Mouse (Mus musculus) intestine, embryonic 14.5 days (tissue): ENCODE measurements around the gene 4930516K23Rik. TPM values are rescaled to one million over a fixed set of nuclear protein-coding genes. Genes with fewer than 3 reads are reported as not detected.

ENCODE experiments used
- ATAC-seq: fragments of 200-750 bp; cut with Nextera tagmentation; replicated peaks from 2 replicates; pipeline ENCODE4 v1.8.0; 2017; ENCODE audit warnings: low read depth, moderate number of reproducible peaks, moderate TSS enrichment, moderate library complexity; ENCODE audit not compliant: low FRiP score, low TSS enrichment
- DNase-seq: peaks from one replicate; pipeline ENCODE4 v3.0.0-alpha.2; 2018; ENCODE audit warnings: low spot score
- H3K27ac ChIP-seq: fragments of 300-500 bp; sonication (generic); 2 replicates; pipeline ENCODE4 v1.5.1; 2014; ENCODE audit warnings: low read depth, mild to moderate bottlenecking, control low read depth
- H3K27me3 ChIP-seq: fragments of 300-500 bp; sonication (generic); replicated peaks from 2 replicates; pipeline ENCODE4 v1.6.1; 2014; ENCODE audit warnings: low read length, control low read depth; ENCODE audit not compliant: control insufficient read depth, insufficient read depth
- H3K36me3 ChIP-seq: fragments of 300-500 bp; sonication (generic); 2 replicates; pipeline ENCODE4 v1.6.1; 2014; ENCODE audit warnings: low read length, control low read depth; ENCODE audit not compliant: control insufficient read depth, insufficient read depth
- H3K4me1 ChIP-seq: fragments of 300-500 bp; sonication (generic); replicated peaks from 2 replicates; pipeline ENCODE4 v1.6.1; 2014; ENCODE audit warnings: low read length, control low read depth, mixed read lengths; ENCODE audit not compliant: control insufficient read depth, insufficient read depth
- H3K4me2 ChIP-seq: fragments of 300-500 bp; sonication (generic); 2 replicates; pipeline ENCODE4 v1.6.1; 2014; ENCODE audit warnings: low read length
- H3K4me3 ChIP-seq: fragments of 300-500 bp; sonication (generic); 2 replicates; pipeline ENCODE4 v1.5.1; 2014; ENCODE audit warnings: low read depth, low read length, control low read depth, mixed read lengths
- H3K9ac ChIP-seq: fragments of 300-500 bp; sonication (generic); 2 replicates; pipeline ENCODE4 v1.6.1; 2014; ENCODE audit warnings: mild to moderate bottlenecking, low read length
- H3K9me3 ChIP-seq: fragments of 300-500 bp; sonication (generic); 2 replicates; pipeline ENCODE4 v1.6.1; 2016; ENCODE audit warnings: low read length, control low read depth; ENCODE audit not compliant: control insufficient read depth
- WGBS: fragments of 180-500 bp; shearing (Covaris S2); extraction: QIAGEN DNeasy Blood & Tissue Kit; methylation state at CpG from one replicate; pipeline ENCODE4 v1.1.7; 2014; 5-methylcytosine and 5-hydroxymethylcytosine counted together
- polyA plus RNA-seq: library from polyadenylated mRNA; unstranded; fragments of >200 nt; fragmentation: Nextera tagmentation; extraction: Ambion mirVana; gene quantifications from 2 replicates; pipeline ENCODE4 v1.2.1, GENCODE M21; 2014

Gene 4930516K23Rik
- polyA plus RNA-seq: not detected in 2 replicates

- Histone ChIP-seq H3K9ac (no peak within 1 kb of the TSS), H3K27me3 (no peaks in the 10 kb centered on the region), H3K27ac (no peak within 1 kb of the TSS), H3K4me1 (no peaks in the 10 kb centered on the region), H3K4me3 (no peak within 1 kb of the TSS), H3K36me3 (no peaks in the 10 kb centered on the region), H3K9me3 (no peaks in the 10 kb centered on the region), H3K4me2 (no peak within 1 kb of the TSS)
- WGBS: 58% methylated on average over 2 of the region's 2 CpGs
- DNase-seq: no peak
- ATAC-seq: no peak
Observed at GRCm38 (mm10) chr7:104061345-104061744, at the start of gene 4930516K23Rik. Gene 4930516K23Rik, minus strand, starts transcription at chr7:104061445.

DNA sequence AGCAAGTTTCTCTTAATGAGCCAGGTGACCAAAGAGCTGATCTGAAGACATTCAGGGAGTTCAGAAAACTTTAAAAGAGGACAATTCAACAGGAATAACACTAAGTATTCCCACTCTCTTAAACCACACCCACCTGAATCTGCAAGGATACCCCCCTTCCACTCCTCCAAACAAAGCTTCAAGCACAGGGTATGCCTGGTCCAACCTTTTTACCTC, 43.4 kb upstream of the 4930516K23Rik start, which contains the start of gene Olfr646:
Olfr646 (plus strand) TSS at position 117 of the 216 bp plus-strand sequence.
- H3K9ac ChIP-seq: no peak within 1 kb of the TSS
- H3K4me1 ChIP-seq: no peaks in the 10 kb centered on the region
- no peaks in the 10 kb centered on the region for H3K9me3 ChIP-seq
- DNase-seq (no peak), ATAC-seq (no peak)
- H3K4me3 ChIP-seq: no peak within 1 kb of the TSS
- no peaks in the 10 kb centered on the region for H3K36me3 ChIP-seq
- H3K27me3 ChIP-seq: no peaks in the 10 kb centered on the region
- no peak within 1 kb of the TSS for H3K4me2 ChIP-seq
- H3K27ac ChIP-seq: no peak within 1 kb of the TSS

GRCm38 (mm10) chr7:104103913-104104756, 42.9 kb upstream of the 4930516K23Rik start:
- Histone ChIP-seq H3K4me2 (no peak overlapping the region), H3K36me3 (no peaks in the 10 kb centered on the region), H3K27ac (no peak overlapping the region), H3K9ac (no peak overlapping the region), H3K9me3 (no peaks in the 10 kb centered on the region), H3K4me3 (no peak overlapping the region), H3K4me1 (no peaks in the 10 kb centered on the region), H3K27me3 (no peaks in the 10 kb centered on the region)
- 42% methylated on average over 4 of the region's 4 CpGs for WGBS
- DNase-seq: no peak
- ATAC-seq: no peak

GRCm38 (mm10) chr7:104085365-104085764, 24.1 kb upstream of the 4930516K23Rik start, which contains the start of gene Olfr645:
Gene Olfr645, minus strand, starts transcription at chr7:104085465.
- DNase-seq (no peak), ATAC-seq (no peak)
- no peaks in the 10 kb centered on the region for H3K9me3 ChIP-seq
- H3K27ac ChIP-seq: no peak within 1 kb of the TSS
- 80% methylated on average over 1 of the region's 1 CpGs for WGBS
- no peak within 1 kb of the TSS for H3K9ac ChIP-seq
- H3K4me2 ChIP-seq: no peak within 1 kb of the TSS
- no peaks in the 10 kb centered on the region for H3K27me3 ChIP-seq
- no peak within 1 kb of the TSS for H3K4me3 ChIP-seq
- no peaks in the 10 kb centered on the region for H3K36me3 ChIP-seq
- no peaks in the 10 kb centered on the region for H3K4me1 ChIP-seq

- DNase-seq (no peak), ATAC-seq (no peak)
- H3K9me3 ChIP-seq: no peaks in the 10 kb centered on the region
- WGBS: 66% methylated on average over 2 of the region's 2 CpGs
- H3K4me2 ChIP-seq: no peak within 1 kb of the TSS
- H3K27ac ChIP-seq: no peak within 1 kb of the TSS
- no peaks in the 10 kb centered on the region for H3K27me3 ChIP-seq
- H3K9ac ChIP-seq: no peak within 1 kb of the TSS
- H3K4me1 ChIP-seq: no peaks in the 10 kb centered on the region
- no peak within 1 kb of the TSS for H3K4me3 ChIP-seq
- H3K36me3 ChIP-seq: no peaks in the 10 kb centered on the region
Observed at GRCm38 (mm10) chr7:104071769-104072168, 10.5 kb upstream of the 4930516K23Rik start, which contains the start of gene Olfr644. Gene Olfr644, minus strand, starts transcription at chr7:104071869.

GRCm38 (mm10) chr7:104059215-104059614, 2.0 kb downstream of the 4930516K23Rik start:
- H3K4me2 ChIP-seq: no peak overlapping the region
- WGBS: 93% methylated on average over 1 of the region's 1 CpGs
- ATAC-seq: no peak

DNA sequence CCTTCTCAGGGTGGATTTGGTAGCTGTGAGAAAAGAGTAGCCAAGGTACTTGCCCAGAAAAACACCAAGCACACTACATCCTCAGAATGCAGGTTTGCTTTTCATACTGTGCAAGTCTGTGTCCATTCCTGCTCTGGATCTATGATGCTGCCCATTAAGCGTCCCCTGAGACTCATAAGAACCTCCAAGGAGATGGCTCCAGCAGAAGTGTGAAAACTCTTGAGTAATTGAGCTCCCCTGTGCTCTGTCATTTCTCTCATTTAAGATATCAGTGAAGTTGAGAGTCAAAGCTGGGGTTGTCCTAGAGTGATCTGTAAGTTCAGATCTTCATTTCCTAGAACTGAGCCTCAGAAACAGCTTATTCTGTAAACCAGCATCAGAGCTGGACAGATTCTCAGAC, 8.7 kb downstream of the 4930516K23Rik start, which contains the start of gene Olfr642:
Olfr642 (minus strand) TSS at position 101 of the 400 bp plus-strand sequence.
- H3K27ac ChIP-seq: no peak within 1 kb of the TSS
- ATAC-seq (no peak), DNase-seq (no peak)
- WGBS: 88% methylated on average over 1 of the region's 1 CpGs
- no peaks in the 10 kb centered on the region for H3K27me3 ChIP-seq
- H3K36me3 ChIP-seq: no peaks in the 10 kb centered on the region
- H3K9ac ChIP-seq: no peak within 1 kb of the TSS
- no peak within 1 kb of the TSS for H3K4me2 ChIP-seq
- H3K9me3 ChIP-seq: no peaks in the 10 kb centered on the region
- no peak within 1 kb of the TSS for H3K4me3 ChIP-seq
- no peaks in the 10 kb centered on the region for H3K4me1 ChIP-seq

More at GRCm38 (mm10) chr7:104059215-104059614, 2.0 kb downstream of the 4930516K23Rik start:
- Histone ChIP-seq H3K4me3 (no peak overlapping the region), H3K9ac (no peak overlapping the region), H3K36me3 (no peaks in the 10 kb centered on the region), H3K27ac (no peak overlapping the region), H3K27me3 (no peaks in the 10 kb centered on the region), H3K4me1 (no peaks in the 10 kb centered on the region), H3K9me3 (no peaks in the 10 kb centered on the region)
- DNase-seq: no peak

DNA sequence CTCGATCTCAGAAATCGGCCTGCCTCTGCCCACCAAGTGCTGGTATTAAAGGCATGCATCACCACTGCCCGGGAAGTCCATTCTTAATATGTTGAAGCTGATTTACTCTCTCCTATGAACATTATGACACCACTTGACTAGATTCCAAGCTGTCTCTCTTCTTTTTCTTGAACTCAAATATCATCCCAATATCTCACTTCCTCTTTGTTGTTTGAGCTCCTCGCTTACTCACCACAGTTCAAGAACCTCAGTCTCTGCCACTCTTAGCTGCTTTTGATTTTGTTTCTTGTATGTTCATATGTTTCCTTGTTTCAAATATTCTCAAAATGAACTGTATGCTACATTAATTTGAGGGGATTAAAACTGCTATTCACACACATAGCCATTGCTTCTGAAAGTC, 10.5 kb downstream of the 4930516K23Rik start:
- DNase-seq: no peak
- ATAC-seq: no peak
- no peaks in the 10 kb centered on the region for H3K9me3 ChIP-seq
- 91% methylated on average over 4 of the region's 4 CpGs for WGBS
- H3K4me3 ChIP-seq: no peak overlapping the region
- no peak overlapping the region for H3K27ac ChIP-seq
- no peak overlapping the region for H3K4me2 ChIP-seq
- no peaks in the 10 kb centered on the region for H3K36me3 ChIP-seq
- H3K9ac ChIP-seq: no peak overlapping the region
- H3K27me3 ChIP-seq: no peaks in the 10 kb centered on the region
- no peaks in the 10 kb centered on the region for H3K4me1 ChIP-seq

DNA sequence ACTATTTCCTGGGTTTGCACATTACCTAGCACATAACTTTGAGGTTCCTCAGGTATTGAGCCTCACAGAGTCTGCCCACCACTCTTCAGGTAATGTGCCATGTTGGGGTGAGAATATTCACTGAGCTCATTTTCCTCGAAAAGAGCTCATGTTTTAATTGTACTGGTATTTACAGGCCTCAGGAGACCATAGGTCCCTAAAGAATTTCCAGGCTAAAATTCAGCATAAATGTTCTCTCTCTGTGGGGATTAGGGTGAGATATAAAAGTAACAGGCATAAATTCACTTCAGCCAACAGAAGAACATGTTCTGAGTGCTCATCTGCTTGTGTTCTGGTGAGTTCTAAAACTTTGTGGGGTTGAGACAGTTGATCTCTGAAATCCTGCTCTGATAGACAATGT, 26.1 kb downstream of the 4930516K23Rik start, which contains the start of gene Olfr641:
Olfr641 (plus strand) TSS at position 301 of the 400 bp plus-strand sequence.
- ATAC-seq (no peak), DNase-seq (no peak)
- Histone ChIP-seq H3K9ac (no peak within 1 kb of the TSS), H3K4me2 (no peak within 1 kb of the TSS), H3K27me3 (no peaks in the 10 kb centered on the region), H3K9me3 (no peaks in the 10 kb centered on the region), H3K4me3 (no peak within 1 kb of the TSS), H3K4me1 (no peaks in the 10 kb centered on the region), H3K36me3 (no peaks in the 10 kb centered on the region), H3K27ac (no peak within 1 kb of the TSS)
- 74% methylated on average over 1 of the region's 1 CpGs for WGBS
